Mouse (Mus musculus) midbrain, embryonic 13.5 days (tissue): ENCODE data around the gene Neto2. TPM values are rescaled to one million over a fixed set of nuclear protein-coding genes. Genes with fewer than 3 reads are reported as not detected.
"Not testable (repeated sequence)": the region's sequence is repeated elsewhere in the genome, so short reads cannot be mapped to it uniquely, and the experiment has no call there.

Experiments used
- ATAC-seq: fragments of 200-750 bp; cut with Nextera tagmentation; 2 replicates; pipeline ENCODE4 v1.8.0; 2017; ENCODE audit warnings: mild to moderate bottlenecking, moderate TSS enrichment, moderate library complexity
- H3K27ac ChIP-seq: fragments of 300-500 bp; sonication (generic); 2 replicates; pipeline ENCODE4 v1.5.1; 2015; ENCODE audit warnings: inconsistent platforms, mild to moderate bottlenecking, moderate library complexity
- H3K27me3 ChIP-seq: fragments of 300-500 bp; sonication (generic); 2 replicates; pipeline ENCODE4 v1.6.1; 2015; ENCODE audit warnings: mild to moderate bottlenecking, inconsistent platforms
- H3K36me3 ChIP-seq: fragments of 300-500 bp; sonication (generic); 2 replicates; pipeline ENCODE4 v1.6.1; 2015; ENCODE audit warnings: mild to moderate bottlenecking, inconsistent platforms
- H3K4me1 ChIP-seq: fragments of 300-500 bp; sonication (generic); replicated peaks from 2 replicates; pipeline ENCODE4 v1.6.1; 2015; ENCODE audit warnings: inconsistent platforms
- H3K4me2 ChIP-seq: fragments of 300-500 bp; sonication (generic); replicated peaks from 2 replicates; pipeline ENCODE4 v1.6.1; 2015; ENCODE audit warnings: moderate library complexity, mild to moderate bottlenecking, inconsistent platforms
- H3K4me3 ChIP-seq: fragments of 300-500 bp; sonication (generic); replicated peaks from 2 replicates; pipeline ENCODE4 v1.5.1; 2015; ENCODE audit warnings: mild to moderate bottlenecking, inconsistent platforms
- H3K9ac ChIP-seq: fragments of 300-500 bp; sonication (generic); replicated peaks from 2 replicates; pipeline ENCODE4 v1.6.1; 2015; ENCODE audit warnings: mild to moderate bottlenecking, inconsistent platforms
- H3K9me3 ChIP-seq: fragments of 300-500 bp; sonication (generic); 2 replicates; pipeline ENCODE4 v1.6.1; 2016; ENCODE audit warnings: mild to moderate bottlenecking, inconsistent platforms
- WGBS: fragments of 180-500 bp; shearing (Covaris S2); methylation state at CpG from one replicate; pipeline ENCODE4 v1.1.7; 2015; 5-methylcytosine and 5-hydroxymethylcytosine counted together
- polyA plus RNA-seq: library from polyadenylated mRNA; unstranded; fragments of >200 nt; fragmentation: Nextera tagmentation; extraction: Ambion mirVana; gene quantifications from 2 replicates; pipeline ENCODE4 v1.2.1, GENCODE M21; 2015

The Neto2 gene
- polyA plus RNA-seq, 1 experiment from 2014 or later, result 46.7 TPM

DNA sequence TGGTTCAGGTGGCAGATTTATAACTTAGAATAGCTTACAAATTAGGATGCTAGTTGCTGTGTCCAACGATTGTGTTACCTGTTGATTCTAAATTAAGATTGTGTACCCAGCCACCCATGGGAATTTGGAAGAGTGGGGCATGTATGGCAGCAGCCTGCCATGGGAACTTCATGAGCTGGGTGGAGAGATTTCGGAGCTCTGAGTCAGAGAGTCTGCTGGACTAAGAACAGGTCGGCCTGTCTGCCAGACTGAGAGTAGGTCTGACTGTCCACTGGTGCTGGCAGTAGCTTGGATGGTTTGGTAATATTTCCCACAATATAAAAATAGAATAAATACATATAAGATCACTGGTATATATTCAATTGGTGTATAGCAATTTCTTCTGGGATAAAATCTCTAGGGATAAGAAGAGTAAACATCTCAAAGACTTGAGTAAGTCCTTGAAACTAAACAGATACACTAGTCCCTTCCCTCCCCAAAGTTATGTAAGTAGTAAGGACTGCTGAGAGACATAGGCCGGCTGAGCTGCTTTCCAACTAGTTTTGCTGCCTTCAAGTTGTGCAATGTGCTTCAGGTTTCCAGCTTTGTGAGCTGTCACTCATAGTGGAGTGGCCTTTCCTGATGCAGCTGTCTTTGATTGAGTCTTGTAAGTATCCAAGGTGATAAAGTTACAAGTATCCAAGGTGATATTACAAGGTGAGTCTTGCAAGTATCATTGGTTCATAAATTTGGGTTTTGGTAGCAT is 55.6 kb downstream of the Neto2 start:
- H3K27ac ChIP-seq, result no peak overlapping the region
- H3K4me2 ChIP-seq, result no peak overlapping the region
- peaks cover 60% of the 10 kb centered on the region for H3K36me3 ChIP-seq
- no peaks in the 10 kb centered on the region for H3K27me3 ChIP-seq
- no peak overlapping the region for H3K4me3 ChIP-seq
- no peaks in the 10 kb centered on the region for H3K4me1 ChIP-seq
- no peak overlapping the region for H3K9ac ChIP-seq
- 92% methylated on average over 4 of the region's 4 CpGs for WGBS
- H3K9me3 ChIP-seq, result no peaks in the 10 kb centered on the region
- ATAC-seq, result no peak

DNA sequence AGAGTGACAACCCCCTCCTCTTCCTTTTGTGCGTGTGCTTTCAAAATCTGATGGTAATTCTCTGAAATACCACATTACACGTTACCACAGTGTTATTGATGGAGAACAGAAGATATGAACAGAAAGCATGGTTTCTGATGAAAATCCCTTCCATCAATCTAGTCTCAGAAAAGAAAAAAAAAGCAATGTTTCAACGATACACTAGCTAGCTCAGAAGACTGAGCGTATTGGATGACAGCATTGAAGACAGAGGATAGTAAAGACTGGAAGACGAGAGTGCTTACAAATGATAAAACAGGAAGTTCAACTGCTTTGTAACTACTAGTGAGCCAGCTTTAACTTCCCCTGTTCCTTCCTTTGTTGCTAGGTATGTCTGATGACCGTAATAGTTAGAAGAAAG is 76.3 kb downstream of the Neto2 start:
- Histone ChIP-seq H3K27me3 (no peaks in the 10 kb centered on the region), H3K9ac (no peak overlapping the region), H3K9me3 (peaks cover 4% of the 10 kb centered on the region), H3K4me2 (no peak overlapping the region), H3K27ac (no peak overlapping the region), H3K4me3 (no peak overlapping the region), H3K4me1 (no peaks in the 10 kb centered on the region), H3K36me3 (peaks cover 33% of the 10 kb centered on the region)
- WGBS, result 94% methylated on average over 6 of the region's 6 CpGs
- ATAC-seq, result no peak

DNA sequence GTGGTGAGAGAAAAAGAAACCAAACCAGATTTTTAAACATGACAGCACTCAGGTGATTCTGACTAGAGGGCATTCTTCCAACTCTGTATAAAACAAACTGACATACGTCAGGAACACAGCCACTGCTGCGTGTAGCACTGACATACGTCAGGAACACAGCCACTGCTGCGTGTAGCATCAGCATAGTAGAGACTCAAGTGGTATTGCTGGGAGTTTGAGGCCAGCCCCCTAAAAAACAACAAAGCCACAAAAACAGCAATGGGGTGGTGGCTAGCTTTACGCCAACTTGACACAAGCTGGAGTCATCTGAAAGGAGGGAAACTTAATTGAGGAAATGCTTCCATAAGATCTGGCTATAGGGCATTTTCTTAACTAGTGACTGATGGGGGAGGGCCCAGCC is 77.5 kb downstream of the Neto2 start:
- no peak overlapping the region for H3K27ac ChIP-seq
- ATAC-seq, result no peak
- peaks cover 23% of the 10 kb centered on the region for H3K36me3 ChIP-seq
- no peaks in the 10 kb centered on the region for H3K27me3 ChIP-seq
- WGBS, result 96% methylated on average over 5 of the region's 5 CpGs
- H3K4me2 ChIP-seq, result no peak overlapping the region
- no peaks in the 10 kb centered on the region for H3K9me3 ChIP-seq
- no peak overlapping the region for H3K9ac ChIP-seq
- H3K4me1 ChIP-seq, result no peaks in the 10 kb centered on the region
- no peak overlapping the region for H3K4me3 ChIP-seq

DNA sequence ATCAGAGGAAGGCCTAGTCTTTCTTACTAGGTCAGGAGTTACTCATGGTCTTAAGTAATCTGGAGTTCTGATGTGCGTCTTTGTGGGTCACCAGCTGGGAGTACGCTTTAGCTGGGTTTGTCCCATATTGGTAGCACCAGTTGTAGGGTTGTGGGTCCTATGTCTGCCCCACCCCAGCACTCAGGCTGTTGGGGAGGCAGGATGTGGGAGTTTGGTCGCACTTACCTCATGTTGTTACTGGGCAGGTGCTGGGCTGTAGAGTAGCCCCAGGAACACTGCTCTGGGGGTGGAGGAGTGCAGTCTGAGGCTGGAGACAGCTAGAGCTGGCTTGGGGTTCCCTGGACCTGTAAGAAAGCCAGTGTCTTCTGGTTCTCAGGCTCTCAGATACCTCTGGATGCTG is 81.9 kb downstream of the Neto2 start:
- ATAC-seq, result no peak
- H3K36me3 ChIP-seq, result peaks cover 17% of the 10 kb centered on the region
- 82% methylated on average over 3 of the region's 3 CpGs for WGBS

DNA sequence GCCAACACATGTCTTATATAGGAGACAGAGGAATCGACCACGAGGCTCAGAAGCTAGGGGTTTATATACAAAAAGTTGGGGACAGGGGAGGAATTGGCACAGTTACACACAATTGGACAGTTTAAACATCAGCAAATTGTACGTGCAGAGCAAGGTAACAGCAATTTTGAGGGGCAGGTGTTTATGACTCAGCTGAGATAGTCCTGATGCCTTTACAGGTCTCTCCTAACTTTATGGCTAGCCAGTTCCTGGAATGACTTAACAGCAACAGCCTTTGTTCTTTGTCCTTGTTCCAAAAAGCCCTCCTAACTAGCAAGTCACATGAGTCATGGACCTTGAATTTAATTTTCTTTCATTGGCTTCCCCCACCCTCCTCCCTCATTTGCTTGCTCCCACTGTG is 83.6 kb downstream of the Neto2 start:
- H3K4me1 ChIP-seq, H3K4me2 ChIP-seq, H3K9me3 ChIP-seq, H3K27me3 ChIP-seq, H3K27ac ChIP-seq, ATAC-seq, H3K4me3 ChIP-seq, H3K9ac ChIP-seq: not testable (repeated sequence)
- WGBS, result 94% methylated on average over 3 of the region's 3 CpGs
- H3K36me3 ChIP-seq, result peaks cover 13% of the 10 kb centered on the region

More for the DNA sequence above, 81.9 kb downstream of the Neto2 start:
- H3K4me2 ChIP-seq, result no peak overlapping the region
- no peak overlapping the region for H3K9ac ChIP-seq
- no peaks in the 10 kb centered on the region for H3K9me3 ChIP-seq
- no peaks in the 10 kb centered on the region for H3K27me3 ChIP-seq
- no peaks in the 10 kb centered on the region for H3K4me1 ChIP-seq
- H3K27ac ChIP-seq, result no peak overlapping the region
- H3K4me3 ChIP-seq, result no peak overlapping the region

DNA sequence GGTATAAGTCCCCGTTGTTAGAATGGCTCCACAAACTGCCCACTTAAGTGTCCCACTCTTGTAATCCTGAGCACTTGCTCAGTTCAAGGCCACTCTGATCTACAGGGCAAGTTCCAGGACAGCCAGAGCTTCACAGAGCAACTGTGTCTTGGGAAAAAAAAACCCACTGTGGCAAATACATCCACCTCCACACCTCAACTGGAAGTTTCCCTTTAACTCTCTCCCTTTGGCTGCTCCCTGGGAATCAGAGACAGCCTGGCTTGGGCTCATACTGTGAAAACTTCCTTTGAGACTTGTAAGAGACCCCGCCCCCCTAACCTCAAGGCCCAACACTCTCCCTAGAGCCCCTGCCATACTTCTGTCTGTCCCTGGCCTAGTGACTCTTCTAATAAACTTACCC is 91.9 kb downstream of the Neto2 start:
- H3K36me3 ChIP-seq, result no peaks in the 10 kb centered on the region
- H3K9ac ChIP-seq, result no peak overlapping the region
- WGBS, result 85% methylated on average over 2 of the region's 2 CpGs

DNA sequence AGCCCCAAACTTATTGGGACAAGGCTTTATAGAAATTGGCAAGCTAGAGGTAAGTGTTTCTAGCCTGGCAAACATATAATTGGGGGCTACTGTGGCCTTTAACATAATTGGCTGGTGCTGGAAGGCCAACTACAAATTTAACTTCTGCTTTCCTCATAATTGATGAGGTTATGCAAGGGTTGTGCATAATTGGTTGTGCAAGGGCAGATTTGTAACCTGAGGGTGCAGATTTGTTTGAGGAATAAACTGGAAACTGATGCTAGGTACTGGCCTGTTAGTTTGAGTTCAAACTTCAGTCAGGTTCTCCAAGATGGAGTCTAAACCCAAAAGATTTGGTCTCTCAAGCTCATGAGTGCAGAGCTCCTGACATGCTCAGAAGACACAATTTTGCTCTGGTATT is 92.9 kb downstream of the Neto2 start:
- Histone ChIP-seq H3K27me3 (no peaks in the 10 kb centered on the region), H3K9me3 (no peaks in the 10 kb centered on the region), H3K36me3 (no peaks in the 10 kb centered on the region), H3K9ac (no peak overlapping the region), H3K4me3 (no peak overlapping the region), H3K4me1 (no peaks in the 10 kb centered on the region), H3K27ac (no peak overlapping the region), H3K4me2 (no peak overlapping the region)
- no peak for ATAC-seq

More for the DNA sequence above, 91.9 kb downstream of the Neto2 start:
- H3K4me3 ChIP-seq, result no peak overlapping the region
- no peaks in the 10 kb centered on the region for H3K9me3 ChIP-seq
- no peak for ATAC-seq
- H3K27ac ChIP-seq, result no peak overlapping the region
- no peaks in the 10 kb centered on the region for H3K27me3 ChIP-seq
- H3K4me1 ChIP-seq, result no peaks in the 10 kb centered on the region
- H3K4me2 ChIP-seq, result no peak overlapping the region

DNA sequence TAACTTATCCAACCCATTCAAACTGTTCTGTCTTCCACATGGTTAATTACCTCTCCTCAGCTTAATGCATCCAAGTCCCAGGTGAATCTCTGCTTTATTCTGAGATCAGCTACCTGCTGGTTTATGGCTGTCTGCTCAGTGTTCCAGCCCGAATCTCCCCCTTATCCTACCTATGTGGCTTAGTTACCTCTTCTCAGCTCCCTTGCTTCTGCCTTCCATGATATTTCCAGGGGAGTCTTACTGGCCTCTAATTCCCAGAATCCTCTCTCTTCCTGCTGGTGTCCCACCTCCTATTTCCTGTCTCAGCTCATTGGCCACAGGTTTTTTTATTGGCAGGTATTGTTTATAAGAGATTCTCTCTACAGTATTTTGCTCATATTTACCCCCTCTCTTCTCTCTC is 93.8 kb downstream of the Neto2 start:
- Histone ChIP-seq H3K9me3 (no peaks in the 10 kb centered on the region), H3K27me3 (no peaks in the 10 kb centered on the region), H3K4me1 (no peaks in the 10 kb centered on the region), H3K4me2 (no peak overlapping the region), H3K36me3 (no peaks in the 10 kb centered on the region), H3K9ac (no peak overlapping the region), H3K27ac (no peak overlapping the region), H3K4me3 (no peak overlapping the region)
- ATAC-seq, result no peak
- 88% methylated on average over 1 of the region's 1 CpGs for WGBS

DNA sequence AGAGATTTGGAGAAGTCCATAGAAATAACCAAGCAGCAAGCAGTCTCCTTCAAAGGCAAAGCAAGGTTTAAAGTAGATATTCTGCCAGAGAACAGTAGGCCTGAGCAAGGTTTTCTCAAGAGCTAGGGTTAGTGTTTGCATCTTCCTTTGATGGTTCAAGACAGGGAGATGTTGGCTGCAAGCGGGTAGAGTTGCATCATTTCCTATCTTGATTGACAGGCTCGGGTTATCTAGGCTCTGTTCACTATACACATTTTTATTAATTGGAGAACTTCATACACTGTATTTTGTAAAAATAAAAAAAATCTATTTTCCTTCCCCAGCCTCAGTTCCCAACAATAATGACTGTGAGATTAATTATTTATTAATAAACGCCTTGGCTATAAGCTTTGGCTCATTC is 94.2 kb downstream of the Neto2 start:
- Histone ChIP-seq H3K27ac (no peak overlapping the region), H3K27me3 (no peaks in the 10 kb centered on the region), H3K4me1 (no peaks in the 10 kb centered on the region), H3K9ac (no peak overlapping the region), H3K9me3 (no peaks in the 10 kb centered on the region), H3K4me2 (no peak overlapping the region), H3K36me3 (no peaks in the 10 kb centered on the region), H3K4me3 (no peak overlapping the region)
- 96% methylated on average over 3 of the region's 3 CpGs for WGBS
- no peak for ATAC-seq

DNA sequence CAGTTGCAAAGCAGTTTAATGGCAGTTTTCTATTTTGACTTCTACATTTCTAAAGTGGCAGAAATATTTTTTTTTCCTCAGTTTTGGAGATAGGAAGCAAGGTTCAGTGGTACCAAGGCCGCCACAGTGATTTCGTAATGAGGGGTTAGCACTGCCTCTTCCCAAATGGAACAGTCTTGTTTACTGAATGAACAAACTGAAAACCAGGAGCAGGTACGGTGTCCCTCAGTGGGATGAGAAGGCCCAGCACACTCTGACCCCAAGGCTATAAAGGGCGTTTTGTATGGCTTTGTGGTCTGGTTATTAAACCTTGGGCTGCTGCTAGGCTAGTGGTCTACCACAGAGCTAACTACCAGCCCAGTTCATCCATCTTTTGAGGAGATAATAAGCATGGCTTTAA is 96.5 kb downstream of the Neto2 start:
- Histone ChIP-seq H3K27ac (no peak overlapping the region), H3K4me1 (no peaks in the 10 kb centered on the region), H3K27me3 (no peaks in the 10 kb centered on the region), H3K4me2 (no peak overlapping the region), H3K9me3 (no peaks in the 10 kb centered on the region), H3K36me3 (no peaks in the 10 kb centered on the region), H3K4me3 (no peak overlapping the region), H3K9ac (no peak overlapping the region)
- WGBS, result 86% methylated on average over 4 of the region's 4 CpGs
- ATAC-seq, result no peak

DNA sequence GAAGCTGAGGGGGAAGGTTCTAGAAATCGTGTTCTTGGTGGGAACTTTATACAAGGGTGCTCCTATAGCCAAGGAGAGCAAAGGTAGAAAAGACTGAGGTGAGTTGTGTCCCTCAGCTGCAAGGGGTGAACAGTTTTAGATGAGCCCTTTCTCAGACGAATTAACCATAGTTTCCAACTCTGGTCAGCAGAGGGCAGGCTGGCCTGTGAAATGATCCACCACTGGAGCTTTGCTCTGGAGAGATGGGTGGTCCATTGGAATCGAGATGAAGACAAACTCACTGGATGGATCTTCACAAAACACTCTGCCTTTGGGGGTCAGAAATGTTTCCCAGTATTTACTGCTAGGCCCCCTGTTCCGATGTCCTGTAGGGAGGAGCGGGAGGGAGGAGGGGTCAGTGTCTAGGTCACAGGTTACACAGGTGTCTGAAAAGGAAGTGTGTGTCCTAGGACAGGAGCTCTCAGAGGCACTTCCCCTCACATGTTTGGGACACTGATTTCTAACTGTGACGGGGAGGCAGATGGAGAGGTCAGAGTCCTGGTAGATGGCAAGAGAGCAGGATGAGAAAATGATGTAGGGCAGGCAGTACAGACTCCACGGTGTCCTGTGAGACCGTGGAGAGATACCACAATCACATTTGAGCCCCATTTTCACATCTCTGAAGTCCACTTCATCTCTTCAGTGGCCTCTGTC is 97.4 kb downstream of the Neto2 start:
- Histone ChIP-seq H3K36me3 (no peaks in the 10 kb centered on the region), H3K4me2 (no peak overlapping the region), H3K27ac (no peak overlapping the region), H3K9me3 (no peaks in the 10 kb centered on the region), H3K9ac (no peak overlapping the region), H3K4me3 (no peak overlapping the region), H3K4me1 (no peaks in the 10 kb centered on the region), H3K27me3 (no peaks in the 10 kb centered on the region)
- no peak for ATAC-seq
- 44% methylated on average over 8 of the region's 8 CpGs for WGBS

DNA sequence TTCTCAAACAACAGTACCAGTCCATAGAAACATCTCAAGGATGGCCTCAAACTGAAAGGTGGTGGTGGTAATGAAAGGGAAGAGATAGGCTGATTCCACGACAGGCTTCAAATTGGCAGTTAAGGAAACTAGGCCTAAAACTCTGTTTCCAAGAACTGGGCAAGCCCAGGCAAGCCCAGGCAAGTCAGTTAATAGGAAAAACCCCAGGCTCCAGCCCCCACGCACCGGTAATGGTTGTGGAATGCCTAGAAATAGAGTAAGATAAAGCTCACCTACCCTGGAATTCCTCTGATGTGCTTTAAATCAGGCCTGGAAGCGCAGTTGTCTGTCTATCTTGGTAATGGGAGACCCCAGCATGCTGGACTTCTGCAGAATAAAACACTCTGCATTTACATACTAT is 98.0 kb downstream of the Neto2 start:
- H3K9me3 ChIP-seq, result no peaks in the 10 kb centered on the region
- no peak for ATAC-seq
- 80% methylated on average over 4 of the region's 4 CpGs for WGBS
- H3K27ac ChIP-seq, result no peak overlapping the region
- H3K4me1 ChIP-seq, result no peaks in the 10 kb centered on the region
- H3K4me2 ChIP-seq, result no peak overlapping the region
- no peaks in the 10 kb centered on the region for H3K27me3 ChIP-seq
- H3K9ac ChIP-seq, result no peak overlapping the region
- H3K4me3 ChIP-seq, result no peak overlapping the region
- no peaks in the 10 kb centered on the region for H3K36me3 ChIP-seq

DNA sequence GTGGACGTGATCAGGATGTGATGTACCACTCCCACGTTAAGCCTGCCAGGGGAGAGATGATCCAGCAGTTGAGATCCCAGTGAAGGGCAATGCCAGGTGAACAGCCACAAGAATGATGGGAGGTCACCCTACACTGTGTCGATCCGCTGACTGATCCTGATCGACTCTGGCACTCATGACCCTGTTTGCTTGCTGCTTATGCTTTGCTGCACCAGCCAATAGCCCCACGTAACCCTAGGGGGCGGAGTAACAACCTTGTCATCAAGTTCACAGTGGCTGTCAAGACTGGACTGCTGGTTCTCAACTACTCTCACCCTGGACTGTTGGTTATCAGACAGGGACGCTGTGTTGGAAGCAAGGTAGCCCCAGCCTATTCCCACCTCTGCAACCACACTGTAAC is 99.0 kb downstream of the Neto2 start:
- Histone ChIP-seq H3K4me2 (no peak overlapping the region), H3K9ac (no peak overlapping the region), H3K4me3 (no peak overlapping the region), H3K27me3 (no peaks in the 10 kb centered on the region), H3K36me3 (no peaks in the 10 kb centered on the region), H3K4me1 (no peaks in the 10 kb centered on the region), H3K9me3 (no peaks in the 10 kb centered on the region), H3K27ac (no peak overlapping the region)
- WGBS, result 84% methylated on average over 8 of the region's 8 CpGs
- ATAC-seq, result no peak
